Mouse (Mus musculus): ENCODE measurements around the gene Cep83. TPM values are rescaled to one million over a fixed set of nuclear protein-coding genes. Genes with fewer than 3 reads are reported as not detected.
"Not testable (repeated sequence)": the region's sequence is repeated elsewhere in the genome, so short reads cannot be mapped to it uniquely, and the experiment has no call there.

The Cep83 gene
- polyA plus RNA-seq, 1 experiment from 2014 or later, result 16.3 TPM

GRCm38 (mm10) chr10:94692163-94692562, 3.7 kb downstream of the Cep83 start:
- WGBS, result 97% methylated on average over 4 of the region's 4 CpGs
- Histone ChIP-seq H3K27ac (ENCODE audit: low read length) (no peak overlapping the region), H3K4me1 (ENCODE audit: control insufficient read depth, insufficient read depth, low read length) (peaks cover 17% of the 10 kb centered on the region), H3K36me3 (ENCODE audit: control insufficient read depth, insufficient read depth, low read length) (no peaks in the 10 kb centered on the region), H3K9ac (ENCODE audit: low read depth, low read length) (no peak overlapping the region), H3K27me3 (ENCODE audit: control insufficient read depth, insufficient read depth, low read depth, low read length) (no peaks in the 10 kb centered on the region), H3K9me3 (replicated peaks; ENCODE audit: control insufficient read depth, low read length, poor library complexity, severe bottlenecking) (no peaks in the 10 kb centered on the region), H3K4me2 (ENCODE audit: low read length) (no peak overlapping the region), H3K4me3 (ENCODE audit: low read depth, low read length) (no peak overlapping the region)
- no peak for ATAC-seq

- Histone ChIP-seq H3K4me1 (ENCODE audit: control insufficient read depth, insufficient read depth, low read length) (peaks cover 5% of the 10 kb centered on the region), H3K4me3 (ENCODE audit: low read depth, low read length) (no peak overlapping the region), H3K9ac (ENCODE audit: low read depth, low read length) (no peak overlapping the region), H3K4me2 (ENCODE audit: low read length) (no peak overlapping the region), H3K27ac (ENCODE audit: low read length) (no peak overlapping the region), H3K27me3 (ENCODE audit: control insufficient read depth, insufficient read depth, low read depth, low read length) (no peaks in the 10 kb centered on the region), H3K36me3 (ENCODE audit: control insufficient read depth, insufficient read depth, low read length) (no peaks in the 10 kb centered on the region), H3K9me3 (replicated peaks; ENCODE audit: control insufficient read depth, low read length, poor library complexity, severe bottlenecking) (no peaks in the 10 kb centered on the region)
- ATAC-seq, result no peak
- WGBS, result 76% methylated on average over 4 of the region's 4 CpGs
These were observed 17.3 kb downstream of the Cep83 start for GRCm38 (mm10) chr10:94705643-94706258.

GRCm38 (mm10) chr10:94706695-94707094, 18.2 kb downstream of the Cep83 start:
- Histone ChIP-seq H3K4me2 (ENCODE audit: low read length) (no peak overlapping the region), H3K36me3 (ENCODE audit: control insufficient read depth, insufficient read depth, low read length) (no peaks in the 10 kb centered on the region), H3K4me1 (ENCODE audit: control insufficient read depth, insufficient read depth, low read length) (peaks cover 5% of the 10 kb centered on the region), H3K4me3 (ENCODE audit: low read depth, low read length) (no peak overlapping the region), H3K9me3 (replicated peaks; ENCODE audit: control insufficient read depth, low read length, poor library complexity, severe bottlenecking) (no peaks in the 10 kb centered on the region), H3K27me3 (ENCODE audit: control insufficient read depth, insufficient read depth, low read depth, low read length) (no peaks in the 10 kb centered on the region), H3K27ac (ENCODE audit: low read length) (no peak overlapping the region), H3K9ac (ENCODE audit: low read depth, low read length) (no peak overlapping the region)
- ATAC-seq, result no peak
- WGBS, result 97% methylated on average over 2 of the region's 2 CpGs

- Histone ChIP-seq H3K9me3 (replicated peaks; ENCODE audit: control insufficient read depth, low read length, poor library complexity, severe bottlenecking) (no peaks in the 10 kb centered on the region), H3K4me3 (ENCODE audit: low read depth, low read length) (no peak overlapping the region), H3K36me3 (ENCODE audit: control insufficient read depth, insufficient read depth, low read length) (no peaks in the 10 kb centered on the region), H3K4me2 (ENCODE audit: low read length) (no peak overlapping the region), H3K9ac (ENCODE audit: low read depth, low read length) (no peak overlapping the region), H3K27me3 (ENCODE audit: control insufficient read depth, insufficient read depth, low read depth, low read length) (no peaks in the 10 kb centered on the region), H3K4me1 (ENCODE audit: control insufficient read depth, insufficient read depth, low read length) (peaks cover 5% of the 10 kb centered on the region), H3K27ac (ENCODE audit: low read length) (no peak overlapping the region)
- no peak for ATAC-seq
- WGBS, result 70% methylated on average over 3 of the region's 3 CpGs
These were observed 21.3 kb downstream of the Cep83 start for GRCm38 (mm10) chr10:94709622-94710319.

GRCm38 (mm10) chr10:94710320-94710695, 21.9 kb downstream of the Cep83 start:
- ATAC-seq, result no peak
- Histone ChIP-seq H3K9ac (ENCODE audit: low read depth, low read length) (no peak overlapping the region), H3K4me2 (ENCODE audit: low read length) (no peak overlapping the region), H3K4me3 (ENCODE audit: low read depth, low read length) (no peak overlapping the region), H3K36me3 (ENCODE audit: control insufficient read depth, insufficient read depth, low read length) (no peaks in the 10 kb centered on the region), H3K4me1 (ENCODE audit: control insufficient read depth, insufficient read depth, low read length) (peaks cover 5% of the 10 kb centered on the region), H3K27me3 (ENCODE audit: control insufficient read depth, insufficient read depth, low read depth, low read length) (no peaks in the 10 kb centered on the region), H3K27ac (ENCODE audit: low read length) (no peak overlapping the region), H3K9me3 (replicated peaks; ENCODE audit: control insufficient read depth, low read length, poor library complexity, severe bottlenecking) (no peaks in the 10 kb centered on the region)
- 91% methylated on average over 2 of the region's 2 CpGs for WGBS

DNA sequence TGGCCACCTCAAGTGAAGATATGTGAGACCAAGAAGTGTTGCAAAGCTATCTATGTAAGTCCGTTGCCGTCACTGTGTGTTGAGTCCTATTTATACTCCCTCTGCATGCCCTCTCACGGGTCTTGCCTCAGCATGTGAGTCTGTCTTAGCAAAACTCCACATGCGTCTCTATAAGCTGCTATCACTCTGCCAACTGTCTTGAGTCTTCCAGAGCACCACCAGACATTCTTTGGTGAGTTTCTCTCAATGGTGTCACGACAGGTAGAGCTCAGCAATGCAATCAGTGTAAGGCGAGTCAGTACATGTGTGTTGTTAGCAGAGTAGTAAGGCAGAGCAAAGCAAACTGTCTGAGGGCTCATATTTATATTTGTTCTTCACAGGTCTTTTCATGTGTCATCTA, 31.8 kb downstream of the Cep83 start:
- Histone ChIP-seq H3K27me3 (ENCODE audit: control insufficient read depth, insufficient read depth, low read depth, low read length) (no peaks in the 10 kb centered on the region), H3K27ac (ENCODE audit: low read length) (no peak overlapping the region), H3K4me1 (ENCODE audit: control insufficient read depth, insufficient read depth, low read length) (no peaks in the 10 kb centered on the region), H3K9me3 (replicated peaks; ENCODE audit: control insufficient read depth, low read length, poor library complexity, severe bottlenecking) (no peaks in the 10 kb centered on the region), H3K36me3 (ENCODE audit: control insufficient read depth, insufficient read depth, low read length) (no peaks in the 10 kb centered on the region; the same call in 1 of the 2 replicates), H3K4me3 (ENCODE audit: low read depth, low read length) (no peak overlapping the region), H3K4me2 (ENCODE audit: low read length) (no peak overlapping the region), H3K9ac (ENCODE audit: low read depth, low read length) (no peak overlapping the region)
- ATAC-seq, result no peak
- 96% methylated on average over 6 of the region's 6 CpGs for WGBS

GRCm38 (mm10) chr10:94728053-94728452, 39.6 kb downstream of the Cep83 start:
- not testable (repeated sequence) for H3K4me2 ChIP-seq (ENCODE audit: low read length); H3K9ac ChIP-seq (ENCODE audit: low read depth, low read length); ATAC-seq; H3K9me3 ChIP-seq (replicated peaks; ENCODE audit: control insufficient read depth, low read length, poor library complexity, severe bottlenecking); H3K27me3 ChIP-seq (ENCODE audit: control insufficient read depth, insufficient read depth, low read depth, low read length); H3K4me1 ChIP-seq (ENCODE audit: control insufficient read depth, insufficient read depth, low read length); H3K4me3 ChIP-seq (ENCODE audit: low read depth, low read length); H3K27ac ChIP-seq (ENCODE audit: low read length); H3K36me3 ChIP-seq (ENCODE audit: control insufficient read depth, insufficient read depth, low read length)
- 91% methylated on average over 2 of the region's 2 CpGs for WGBS

DNA sequence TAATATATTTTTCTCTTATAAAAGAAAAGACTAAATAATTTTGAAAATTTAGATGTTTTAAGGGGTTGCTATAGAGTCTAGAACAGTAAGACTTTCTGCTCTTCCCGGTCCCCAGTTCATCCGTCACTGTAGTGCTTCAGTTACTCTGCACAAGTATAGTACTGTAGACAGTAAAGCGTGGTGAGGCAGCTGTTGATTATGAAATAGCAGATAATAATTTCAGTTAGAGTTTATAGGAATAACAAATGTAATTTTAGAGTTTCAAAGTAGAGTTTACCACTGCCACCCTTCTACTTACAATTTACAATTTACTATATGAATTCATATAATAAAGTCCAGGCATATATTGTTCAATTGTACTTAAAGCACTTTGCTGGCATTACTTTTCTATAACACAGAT, 42.0 kb downstream of the Cep83 start:
- Histone ChIP-seq H3K9ac (ENCODE audit: low read depth, low read length) (no peak overlapping the region), H3K9me3 (replicated peaks; ENCODE audit: control insufficient read depth, low read length, poor library complexity, severe bottlenecking) (no peaks in the 10 kb centered on the region), H3K4me3 (ENCODE audit: low read depth, low read length) (no peak overlapping the region), H3K4me1 (ENCODE audit: control insufficient read depth, insufficient read depth, low read length) (no peaks in the 10 kb centered on the region), H3K36me3 (ENCODE audit: control insufficient read depth, insufficient read depth, low read length) (no peaks in the 10 kb centered on the region), H3K4me2 (ENCODE audit: low read length) (no peak overlapping the region), H3K27ac (ENCODE audit: low read length) (no peak overlapping the region), H3K27me3 (ENCODE audit: control insufficient read depth, insufficient read depth, low read depth, low read length) (no peaks in the 10 kb centered on the region)
- no peak for ATAC-seq
- over 99% methylated on average over 3 of the region's 3 CpGs for WGBS

DNA sequence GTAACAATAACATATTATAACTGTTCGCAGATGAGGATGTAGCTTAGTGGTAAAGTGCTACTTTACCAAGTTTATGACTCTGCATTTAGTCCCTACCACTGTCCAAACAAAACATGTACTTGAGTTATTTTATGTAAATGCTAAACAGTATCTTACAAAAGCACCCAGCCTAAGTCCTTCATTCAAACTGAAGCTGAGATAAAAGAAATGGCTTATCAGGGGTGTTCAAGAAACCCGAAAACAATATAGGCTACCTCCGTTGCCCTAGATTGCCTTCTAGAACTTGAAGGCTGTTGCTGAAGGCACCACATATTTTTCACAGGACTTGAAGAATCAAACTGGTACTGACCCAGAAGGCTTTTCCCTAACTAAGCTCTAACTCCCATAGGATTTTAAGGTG, 46.4 kb downstream of the Cep83 start:
- Histone ChIP-seq H3K27me3 (ENCODE audit: control insufficient read depth, insufficient read depth, low read depth, low read length) (no peaks in the 10 kb centered on the region), H3K4me1 (ENCODE audit: control insufficient read depth, insufficient read depth, low read length) (no peaks in the 10 kb centered on the region), H3K27ac (ENCODE audit: low read length) (no peak overlapping the region), H3K36me3 (ENCODE audit: control insufficient read depth, insufficient read depth, low read length) (no peaks in the 10 kb centered on the region), H3K4me3 (ENCODE audit: low read depth, low read length) (no peak overlapping the region), H3K9ac (ENCODE audit: low read depth, low read length) (no peak overlapping the region), H3K4me2 (ENCODE audit: low read length) (no peak overlapping the region), H3K9me3 (replicated peaks; ENCODE audit: control insufficient read depth, low read length, poor library complexity, severe bottlenecking) (no peaks in the 10 kb centered on the region)
- ATAC-seq, result no peak
- 92% methylated on average over 3 of the region's 3 CpGs for WGBS

Measured in midbrain, embryonic 16.5 days (tissue).